Mouse (Mus musculus) hindbrain, embryonic 10.5 days (tissue): ENCODE measurements around the gene Radil. TPM values are rescaled to one million over a fixed set of nuclear protein-coding genes. Genes with fewer than 3 reads are reported as not detected.

ENCODE experiments used
- DNase-seq: peaks from one replicate; pipeline ENCODE4 v3.0.0-alpha.2; 2017; ENCODE audit warnings: low spot score
- H3K27ac ChIP-seq: fragments of 300-500 bp; sonication (generic); 2 replicates; pipeline ENCODE4 v1.5.1; 2016; ENCODE audit warnings: mild to moderate bottlenecking, moderate library complexity
- H3K27me3 ChIP-seq: fragments of 300-500 bp; sonication (generic); 2 replicates; pipeline ENCODE4 v1.6.1; 2016; ENCODE audit warnings: mild to moderate bottlenecking; ENCODE audit not compliant: poor library complexity, insufficient read depth, severe bottlenecking
- H3K36me3 ChIP-seq: fragments of 300-500 bp; sonication (generic); 2 replicates; pipeline ENCODE4 v1.6.1; 2016; ENCODE audit warnings: mild to moderate bottlenecking, moderate library complexity
- H3K4me1 ChIP-seq: fragments of 300-500 bp; sonication (generic); replicated peaks from 2 replicates; pipeline ENCODE4 v1.6.1; 2016; ENCODE audit warnings: mild to moderate bottlenecking
- H3K4me3 ChIP-seq: fragments of 300-500 bp; sonication (generic); 2 replicates; pipeline ENCODE4 v1.5.1; 2016; ENCODE audit warnings: mild to moderate bottlenecking, moderate library complexity
- H3K9me3 ChIP-seq: fragments of 300-500 bp; sonication (generic); 2 replicates; pipeline ENCODE4 v1.6.1; 2016; ENCODE audit warnings: mild to moderate bottlenecking, moderate library complexity
- WGBS: fragments of 180-500 bp; shearing (Covaris S2); methylation state at CpG from one replicate; pipeline ENCODE4 v1.1.7; 2016; 5-methylcytosine and 5-hydroxymethylcytosine counted together
- polyA plus RNA-seq: library from polyadenylated mRNA; unstranded; fragments of >200 nt; fragmentation: Nextera tagmentation; extraction: Ambion mirVana; gene quantifications from 2 replicates; pipeline ENCODE4 v1.2.1, GENCODE M21; 2016

The Radil gene
- polyA plus RNA-seq = 5.5 and 6.1 TPM in 2 replicates

GRCm38 (mm10) chr5:142550706-142551652 lies at the start of gene Radil:
Radil (minus strand) TSS chr5:142551098.
- DNase-seq = peak; percentile 98
- Histone ChIP-seq H3K9me3 (no peaks in the 10 kb centered on the region), H3K27ac (peak within 1 kb of the TSS; percentile 87), H3K4me3 (peak within 1 kb of the TSS; percentile 76), H3K27me3 (peaks cover 26% of the 10 kb centered on the region; the same call in 1 of the 2 replicates), H3K36me3 (no peaks in the 10 kb centered on the region), H3K4me1 (peaks cover 34% of the 10 kb centered on the region)
- WGBS = 2% methylated on average over 80 of the region's 80 CpGs

- H3K36me3 ChIP-seq = no peaks in the 10 kb centered on the region
- H3K4me1 ChIP-seq = peaks cover 6% of the 10 kb centered on the region; the same call in 1 of the 2 replicates
- 77% methylated on average over 6 of the region's 6 CpGs for WGBS
- H3K27me3 ChIP-seq = no peaks in the 10 kb centered on the region
- no peak overlapping the region for H3K4me3 ChIP-seq
- peak overlapping the region; percentile 18; the same call in 1 of the 2 replicates for H3K27ac ChIP-seq
- no peaks in the 10 kb centered on the region for H3K9me3 ChIP-seq
- no peak for DNase-seq
Observed at GRCm38 (mm10) chr5:142597648-142598390, 46.9 kb upstream of the Radil start.

GRCm38 (mm10) chr5:142596723-142597122 lies 45.8 kb upstream of the Radil start:
- WGBS = 83% methylated on average over 6 of the region's 6 CpGs
- H3K9me3 ChIP-seq = no peaks in the 10 kb centered on the region
- H3K36me3 ChIP-seq = no peaks in the 10 kb centered on the region
- H3K4me3 ChIP-seq = no peak overlapping the region
- H3K27ac ChIP-seq = no peak overlapping the region
- peaks cover 6% of the 10 kb centered on the region; the same call in 1 of the 2 replicates for H3K4me1 ChIP-seq
- no peaks in the 10 kb centered on the region for H3K27me3 ChIP-seq
- DNase-seq = no peak

GRCm38 (mm10) chr5:142595698-142596097 lies 44.8 kb upstream of the Radil start:
- no peaks in the 10 kb centered on the region for H3K36me3 ChIP-seq
- peaks cover 12% of the 10 kb centered on the region for H3K4me1 ChIP-seq
- no peak overlapping the region for H3K27ac ChIP-seq
- DNase-seq = no peak
- H3K9me3 ChIP-seq = no peaks in the 10 kb centered on the region
- H3K4me3 ChIP-seq = no peak overlapping the region
- H3K27me3 ChIP-seq = no peaks in the 10 kb centered on the region
- WGBS = 79% methylated on average over 3 of the region's 3 CpGs

- Histone ChIP-seq H3K4me1 (peaks cover 31% of the 10 kb centered on the region), H3K36me3 (no peaks in the 10 kb centered on the region), H3K27ac (peak overlapping the region; percentile 87; the same call in 1 of the 2 replicates), H3K9me3 (no peaks in the 10 kb centered on the region), H3K4me3 (no peak overlapping the region), H3K27me3 (no peaks in the 10 kb centered on the region)
- no peak for DNase-seq
- 70% methylated on average over 6 of the region's 6 CpGs for WGBS
Observed at GRCm38 (mm10) chr5:142590953-142591616, 40.2 kb upstream of the Radil start.

GRCm38 (mm10) chr5:142583616-142584126 lies 32.8 kb upstream of the Radil start:
- Histone ChIP-seq H3K27me3 (no peaks in the 10 kb centered on the region; the same call in 1 of the 2 replicates), H3K4me1 (peaks cover 12% of the 10 kb centered on the region), H3K27ac (peak overlapping the region; percentile 54), H3K9me3 (no peaks in the 10 kb centered on the region), H3K36me3 (no peaks in the 10 kb centered on the region), H3K4me3 (no peak overlapping the region)
- WGBS = 51% methylated on average over 14 of the region's 14 CpGs
- peak; percentile 13 for DNase-seq

GRCm38 (mm10) chr5:142581517-142581916 lies 30.6 kb upstream of the Radil start:
- H3K4me3 ChIP-seq = no peak overlapping the region
- WGBS = 20% methylated on average over 5 of the region's 5 CpGs
- no peak overlapping the region for H3K27ac ChIP-seq
- no peaks in the 10 kb centered on the region for H3K36me3 ChIP-seq
- H3K4me1 ChIP-seq = peaks cover 11% of the 10 kb centered on the region
- no peaks in the 10 kb centered on the region for H3K9me3 ChIP-seq
- no peaks in the 10 kb centered on the region; the same call in 1 of the 2 replicates for H3K27me3 ChIP-seq
- DNase-seq = peak; percentile 79

GRCm38 (mm10) chr5:142578192-142578591 lies 27.3 kb upstream of the Radil start:
- peaks cover 4% of the 10 kb centered on the region; the same call in 1 of the 2 replicates for H3K9me3 ChIP-seq
- no peaks in the 10 kb centered on the region for H3K4me1 ChIP-seq
- no peak for DNase-seq
- H3K27me3 ChIP-seq = no peaks in the 10 kb centered on the region; the same call in 1 of the 2 replicates
- no peak overlapping the region for H3K4me3 ChIP-seq
- H3K27ac ChIP-seq = no peak overlapping the region
- H3K36me3 ChIP-seq = no peaks in the 10 kb centered on the region
- 85% methylated on average over 10 of the region's 10 CpGs for WGBS

GRCm38 (mm10) chr5:142576832-142577231 lies 25.9 kb upstream of the Radil start:
- no peak for DNase-seq
- peaks cover 7% of the 10 kb centered on the region for H3K9me3 ChIP-seq
- no peak overlapping the region for H3K4me3 ChIP-seq
- H3K36me3 ChIP-seq = no peaks in the 10 kb centered on the region
- H3K27me3 ChIP-seq = no peaks in the 10 kb centered on the region; the same call in 1 of the 2 replicates
- H3K4me1 ChIP-seq = no peaks in the 10 kb centered on the region
- H3K27ac ChIP-seq = no peak overlapping the region
- 89% methylated on average over 7 of the region's 7 CpGs for WGBS

- no peak for DNase-seq
- Histone ChIP-seq H3K4me3 (no peak overlapping the region), H3K36me3 (no peaks in the 10 kb centered on the region), H3K4me1 (no peaks in the 10 kb centered on the region), H3K9me3 (peaks cover 7% of the 10 kb centered on the region), H3K27me3 (no peaks in the 10 kb centered on the region), H3K27ac (no peak overlapping the region)
- WGBS = 81% methylated on average over 8 of the region's 8 CpGs
Observed at GRCm38 (mm10) chr5:142574323-142575057, 23.6 kb upstream of the Radil start.

GRCm38 (mm10) chr5:142564606-142565005 lies 13.7 kb upstream of the Radil start:
- WGBS = 89% methylated on average over 1 of the region's 1 CpGs
- DNase-seq = no peak
- H3K9me3 ChIP-seq = peaks cover 20% of the 10 kb centered on the region; the same call in 1 of the 2 replicates
- peaks cover 3% of the 10 kb centered on the region; the same call in 1 of the 2 replicates for H3K36me3 ChIP-seq
- no peak overlapping the region for H3K27ac ChIP-seq
- no peaks in the 10 kb centered on the region for H3K4me1 ChIP-seq
- H3K4me3 ChIP-seq = no peak overlapping the region
- no peaks in the 10 kb centered on the region for H3K27me3 ChIP-seq
